Mouse (Mus musculus): Measurements from ENCODE around the gene Olfr1170. TPM values are rescaled to one million over a fixed set of nuclear protein-coding genes. Genes with fewer than 3 reads are reported as not detected.

Olfr1170 gene
- total RNA-seq (2021) = not detected in 2 replicates
- long read RNA-seq = 0 reads

GRCm38 (mm10) chr2:88228234-88228633 lies at the start of gene Olfr1170:
Gene Olfr1170 (minus strand): TSS chr2:88228334.
- DNase-seq = no peak

GRCm38 (mm10) chr2:88220784-88221183 lies 7.3 kb downstream of the Olfr1170 start:
- DNase-seq = no peak

DNA sequence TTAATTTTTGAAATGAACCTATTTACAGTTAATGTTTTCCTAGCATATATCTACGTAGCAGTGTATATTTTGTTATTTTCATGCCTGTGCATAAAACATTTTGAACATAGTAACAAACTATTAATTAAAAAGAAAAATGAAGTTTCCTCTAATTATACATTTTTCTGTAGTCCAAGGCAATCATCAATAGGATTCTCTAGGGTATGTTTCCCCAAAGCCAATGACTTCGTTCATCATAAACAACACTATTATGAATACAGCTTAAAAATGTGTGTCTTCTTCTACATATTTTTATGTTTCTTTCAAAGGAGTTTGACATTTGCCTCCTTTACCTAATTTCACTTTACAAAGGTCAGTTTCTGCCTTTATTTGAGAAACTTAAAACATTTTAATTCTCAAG lies 46.6 kb downstream of the Olfr1170 start, which contains the start of gene Olfr1168:
Gene Olfr1168 (plus strand): TSS at position 301 of the 400 bp plus-strand sequence.
- no peak for DNase-seq

Other genes with a start within 250 kb of the Olfr1170 start
- not detected in 2 replicates for gene Olfr1158, start 238.2 kb downstream of the Olfr1170 start, total RNA-seq (2021)
- gene Olfr1160, start 220.1 kb downstream of the Olfr1170 start, total RNA-seq (2021) = not detected in 2 replicates
- gene Olfr1161, start 205.6 kb downstream of the Olfr1170 start, total RNA-seq (2021) = not detected in 2 replicates
- gene Olfr73, start 190.6 kb downstream of the Olfr1170 start, total RNA-seq (2021) = not detected in 2 replicates
- gene Olfr1162, start 177.2 kb downstream of the Olfr1170 start, total RNA-seq (2021) = not detected in 2 replicates
- gene Olfr1163, start 156.5 kb downstream of the Olfr1170 start, total RNA-seq (2021) = not detected in 2 replicates
- gene Olfr1164, start 134.4 kb downstream of the Olfr1170 start, total RNA-seq (2021) = not detected in 2 replicates
- gene Olfr1166, start 100.1 kb downstream of the Olfr1170 start, total RNA-seq (2021) = not detected in 2 replicates
- not detected in 2 replicates for gene Olfr1167, start 73.1 kb downstream of the Olfr1170 start, total RNA-seq (2021)
- not detected in 2 replicates for gene Olfr1168, start 46.5 kb downstream of the Olfr1170 start, total RNA-seq (2021)
- gene Olfr1173, start 51.5 kb upstream of the Olfr1170 start, total RNA-seq (2021) = not detected in 2 replicates
- not detected in 2 replicates for gene Olfr1174-ps, start 86.8 kb upstream of the Olfr1170 start, total RNA-seq (2021)
- not detected in 2 replicates for gene Olfr1175-ps, start 98.9 kb upstream of the Olfr1170 start, total RNA-seq (2021)
- not detected in 2 replicates for gene Olfr1176, start 108.4 kb upstream of the Olfr1170 start, total RNA-seq (2021)
- gene Olfr1177-ps, start 118.2 kb upstream of the Olfr1170 start, total RNA-seq (2021) = not detected in 2 replicates
- not detected in 2 replicates for gene Olfr1178, start 158.7 kb upstream of the Olfr1170 start, total RNA-seq (2021)
- gene Olfr1179, start 178.1 kb upstream of the Olfr1170 start, total RNA-seq (2021) = not detected in 2 replicates
- gene Olfr1180, start 190.8 kb upstream of the Olfr1170 start, total RNA-seq (2021) = not detected in 2 replicates
- gene Olfr1181, start 197.8 kb upstream of the Olfr1170 start, total RNA-seq (2021) = not detected in 2 replicates
- not detected in 2 replicates for gene Gm13757, start 220.8 kb upstream of the Olfr1170 start, total RNA-seq (2021)
- not detected in 2 replicates for gene Olfr1183, start 226.5 kb upstream of the Olfr1170 start, total RNA-seq (2021)